Mouse (Mus musculus) ES-E14 (cell line): Measurements from ENCODE around the gene Cfap97d1.

ENCODE experiments used
- CHD2 ChIP-seq: IDR thresholded peaks from 2 replicates; pipeline ENCODE4 v1.6.1; 2014; ENCODE audit warnings: mild to moderate bottlenecking, low read depth, low read length, inconsistent platforms
- ZC3H11A ChIP-seq: IDR thresholded peaks from 2 replicates; pipeline ENCODE4 v1.6.1; 2012; ENCODE audit warnings: low read depth, mild to moderate bottlenecking, inconsistent platforms, low read length, borderline replicate concordance
- ZNF384 ChIP-seq: IDR thresholded peaks from 2 replicates; pipeline ENCODE4 v1.6.1; 2012; ENCODE audit warnings: low read depth, low read length, inconsistent platforms

GRCm38 (mm10) chr11:101980603-101981157 lies 3.4 kb upstream of the Cfap97d1 start:
- TF ChIP-seq CHD2 (no peak), ZNF384 (no peak), ZC3H11A (no peak)
